Mouse (Mus musculus): Measurements from ENCODE around the gene Ddx6. TPM values are rescaled to one million over a fixed set of nuclear protein-coding genes. Genes with fewer than 3 reads are reported as not detected.

Ddx6 gene
- polyA plus RNA-seq, 1 experiment = 29.9 TPM

DNA sequence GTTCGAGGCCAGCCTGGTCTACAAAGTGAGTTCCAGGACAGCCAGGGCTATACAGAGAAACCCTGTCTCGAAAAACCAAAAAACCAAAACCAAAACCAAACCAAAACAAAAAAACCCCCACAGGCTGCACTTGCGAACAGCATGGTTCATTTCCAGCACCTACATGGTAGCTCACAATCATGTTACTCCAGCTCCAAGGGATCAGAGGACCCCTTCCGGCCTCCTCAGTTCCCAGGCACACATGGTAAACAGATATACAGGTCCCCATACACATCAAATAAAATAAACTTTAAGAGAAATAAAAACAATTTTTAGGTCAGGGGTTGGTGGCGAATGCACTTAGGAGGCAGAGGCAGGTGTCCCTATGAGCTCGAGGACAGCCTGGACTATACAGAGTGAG, 1.9 kb upstream of the Ddx6 start:
- Histone ChIP-seq H3K79me2 (ENCODE audit: control insufficient read depth, insufficient read depth) (peaks cover 54% of the 10 kb centered on the region), H3ac (ENCODE audit: control insufficient read depth, insufficient read length, low read depth) (no peak overlapping the region), H3K27me3 (ENCODE audit: control insufficient read depth, insufficient read depth, insufficient read length) (no peaks in the 10 kb centered on the region), H3K36me3 (ENCODE audit: control insufficient read depth, insufficient read depth) (peaks cover 9% of the 10 kb centered on the region), H3K79me3 (ENCODE audit: low read depth) (peaks cover 38% of the 10 kb centered on the region), H3K4me3 (ENCODE audit: insufficient read depth, poor library complexity, severe bottlenecking) (no peak overlapping the region)
- TF ChIP-seq CTCF (IDR thresholded peaks at IDR 0.05; ENCODE audit: control insufficient read depth, insufficient read depth, insufficient read length) = no peak
- no peak for TF ChIP-seq USF1 (IDR thresholded peaks at IDR 0.05; ENCODE audit: low read depth)
- no peak for TF ChIP-seq MYOG (IDR thresholded peaks at IDR 0.05; ENCODE audit: control insufficient read depth, extremely low read depth, insufficient read length)
- TF ChIP-seq MYOD1 (IDR thresholded peaks at IDR 0.05; ENCODE audit: control insufficient read depth, insufficient read length, low read depth) = no peak
- TF ChIP-seq MAX (IDR thresholded peaks at IDR 0.05) = no peak
- TF ChIP-seq CEBPB (IDR thresholded peaks at IDR 0.05; ENCODE audit: low read depth) = no peak
- TF ChIP-seq FOSL1 (IDR thresholded peaks at IDR 0.05; ENCODE audit: insufficient read depth, low read length, poor library complexity, severe bottlenecking) = no peak

DNA sequence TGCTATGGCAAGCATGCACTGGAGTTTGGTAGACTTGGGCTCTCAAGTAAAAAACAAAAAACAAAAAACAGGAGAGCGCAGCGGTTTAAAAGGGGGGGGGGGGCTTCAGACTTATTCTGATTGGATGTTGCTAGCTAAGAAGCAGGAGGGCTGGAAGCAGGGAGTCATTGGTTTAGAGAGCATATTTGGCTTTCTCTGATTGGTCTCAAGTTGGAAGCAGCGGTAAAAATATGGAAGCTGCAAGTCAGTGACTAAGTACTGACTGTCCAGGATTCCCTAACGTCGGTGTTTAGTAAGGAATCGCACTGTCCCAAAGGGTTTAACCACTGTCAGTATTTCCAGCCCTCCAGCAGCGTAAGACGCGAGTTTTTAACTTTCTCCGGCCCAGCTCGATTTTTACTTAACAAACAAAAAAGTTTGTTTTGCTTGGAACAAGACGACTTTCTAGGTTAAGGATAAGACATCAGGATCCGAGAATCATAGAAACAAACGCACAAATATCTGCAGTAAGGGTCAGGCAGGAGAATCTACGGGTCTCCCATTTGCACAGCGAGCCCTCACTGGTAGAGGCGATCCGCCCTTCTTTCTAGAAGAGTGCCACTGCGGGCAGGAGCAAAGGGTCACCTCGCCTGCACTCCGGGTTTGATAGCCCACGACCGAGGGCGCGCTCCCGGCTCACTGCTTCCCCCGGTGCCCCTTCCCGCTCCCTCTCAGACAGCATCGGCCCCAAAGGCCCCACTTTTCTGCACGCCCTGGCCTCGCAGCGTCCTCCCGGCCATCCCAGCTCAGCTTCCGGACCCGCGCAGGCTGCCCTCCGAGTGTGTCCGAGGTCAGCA, 1.0 kb upstream of the Ddx6 start:
- H3K27me3 ChIP-seq (ENCODE audit: control insufficient read depth, insufficient read depth, insufficient read length) = no peaks in the 10 kb centered on the region

DNA sequence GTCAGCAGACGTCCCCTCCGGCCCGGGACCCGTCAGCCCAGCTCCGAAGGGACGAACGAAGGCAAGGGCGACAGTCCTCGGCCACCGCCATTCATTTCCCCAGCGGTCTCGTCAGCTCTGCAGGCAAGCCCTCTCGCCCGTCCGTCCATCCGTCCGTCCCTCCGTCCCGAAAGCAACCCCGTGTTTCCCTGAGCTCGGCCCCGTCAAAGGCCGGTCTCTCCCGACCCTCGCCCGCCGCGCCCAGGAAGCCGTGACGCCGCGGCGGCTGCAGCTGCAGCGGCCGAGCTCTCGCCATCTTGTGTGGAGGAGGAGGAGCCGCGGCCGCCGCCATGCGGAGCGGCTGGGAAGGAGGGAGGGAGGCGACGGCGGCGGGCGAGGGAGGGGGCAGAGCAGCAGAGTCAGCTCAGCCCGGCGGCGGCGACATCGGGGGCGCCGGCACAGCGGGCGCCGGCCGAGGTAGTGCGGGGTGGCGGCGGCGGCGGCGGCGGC, 358 bp upstream of the Ddx6 start:
- Histone ChIP-seq H3K79me2 (ENCODE audit: control insufficient read depth, insufficient read depth) (peaks cover 69% of the 10 kb centered on the region), H3K27me3 (ENCODE audit: control insufficient read depth, insufficient read depth, insufficient read length) (no peaks in the 10 kb centered on the region), H3K36me3 (ENCODE audit: control insufficient read depth, insufficient read depth) (peaks cover 25% of the 10 kb centered on the region), H3K4me3 (ENCODE audit: insufficient read depth, poor library complexity, severe bottlenecking) (peak overlapping the region; percentile 83), H3K79me3 (ENCODE audit: low read depth) (peaks cover 54% of the 10 kb centered on the region), H3ac (ENCODE audit: control insufficient read depth, insufficient read length, low read depth) (peak overlapping the region; percentile 72)
- TF ChIP-seq MYOG (IDR thresholded peaks at IDR 0.05; ENCODE audit: control insufficient read depth, extremely low read depth, insufficient read length) (no peak), CEBPB (IDR thresholded peaks at IDR 0.05; ENCODE audit: low read depth) (no peak), USF1 (IDR thresholded peaks at IDR 0.05; ENCODE audit: low read depth) (no peak), MYOD1 (IDR thresholded peaks at IDR 0.05; ENCODE audit: control insufficient read depth, insufficient read length, low read depth) (no peak), MAX (IDR thresholded peaks at IDR 0.05) (no peak), CTCF (IDR thresholded peaks at IDR 0.05; ENCODE audit: control insufficient read depth, insufficient read depth, insufficient read length) (no peak), FOSL1 (IDR thresholded peaks at IDR 0.05; ENCODE audit: insufficient read depth, low read length, poor library complexity, severe bottlenecking) (no peak)

More for the DNA sequence above, 1.0 kb upstream of the Ddx6 start:
- Histone ChIP-seq H3K4me3 (ENCODE audit: insufficient read depth, poor library complexity, severe bottlenecking) (peak overlapping the region; percentile 83), H3K79me3 (ENCODE audit: low read depth) (peaks cover 47% of the 10 kb centered on the region), H3ac (ENCODE audit: control insufficient read depth, insufficient read length, low read depth) (peak overlapping the region; percentile 72), H3K79me2 (ENCODE audit: control insufficient read depth, insufficient read depth) (peaks cover 63% of the 10 kb centered on the region), H3K36me3 (ENCODE audit: control insufficient read depth, insufficient read depth) (peaks cover 18% of the 10 kb centered on the region)
- TF ChIP-seq FOSL1 (IDR thresholded peaks at IDR 0.05; ENCODE audit: insufficient read depth, low read length, poor library complexity, severe bottlenecking) (no peak), MAX (IDR thresholded peaks at IDR 0.05) (no peak), MYOD1 (IDR thresholded peaks at IDR 0.05; ENCODE audit: control insufficient read depth, insufficient read length, low read depth) (no peak), CTCF (IDR thresholded peaks at IDR 0.05; ENCODE audit: control insufficient read depth, insufficient read depth, insufficient read length) (no peak), USF1 (IDR thresholded peaks at IDR 0.05; ENCODE audit: low read depth) (no peak), MYOG (IDR thresholded peaks at IDR 0.05; ENCODE audit: control insufficient read depth, extremely low read depth, insufficient read length) (no peak), CEBPB (IDR thresholded peaks at IDR 0.05; ENCODE audit: low read depth) (no peak)

DNA sequence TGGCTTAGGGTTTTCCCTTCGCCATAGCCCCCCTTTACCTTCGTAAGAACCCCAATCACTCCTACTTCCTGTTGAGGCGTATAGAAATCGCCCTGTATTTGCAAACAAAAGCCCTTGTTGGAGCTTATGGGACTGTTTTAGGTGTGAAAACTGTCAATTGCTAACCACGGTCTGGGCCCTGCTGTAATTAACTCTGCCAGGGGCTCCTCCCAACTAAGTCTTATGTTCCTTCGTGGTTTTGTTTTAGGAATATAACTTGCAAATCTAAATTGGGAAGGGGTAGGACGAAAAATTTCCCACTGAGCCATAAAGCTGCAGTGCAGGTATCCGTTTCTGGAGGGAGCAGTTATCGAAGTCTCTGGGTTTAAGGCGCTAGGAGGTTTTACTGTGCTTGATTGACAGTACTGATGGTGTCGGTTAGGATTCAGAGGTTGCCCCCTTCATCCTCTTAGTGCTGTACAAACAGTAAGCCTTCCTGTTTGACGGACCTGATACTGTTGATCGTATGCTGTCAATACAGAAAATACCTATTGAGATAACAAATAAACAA, 999 bp downstream of the Ddx6 start:
- TF ChIP-seq MYOG (IDR thresholded peaks at IDR 0.05; ENCODE audit: control insufficient read depth, extremely low read depth, insufficient read length) (no peak), USF1 (IDR thresholded peaks at IDR 0.05; ENCODE audit: low read depth) (no peak), MAX (IDR thresholded peaks at IDR 0.05) (no peak), MYOD1 (IDR thresholded peaks at IDR 0.05; ENCODE audit: control insufficient read depth, insufficient read length, low read depth) (no peak), CTCF (IDR thresholded peaks at IDR 0.05; ENCODE audit: control insufficient read depth, insufficient read depth, insufficient read length) (no peak), FOSL1 (IDR thresholded peaks at IDR 0.05; ENCODE audit: insufficient read depth, low read length, poor library complexity, severe bottlenecking) (no peak), CEBPB (IDR thresholded peaks at IDR 0.05; ENCODE audit: low read depth) (no peak)
- Histone ChIP-seq H3K36me3 (ENCODE audit: control insufficient read depth, insufficient read depth) (peaks cover 38% of the 10 kb centered on the region), H3K27me3 (ENCODE audit: control insufficient read depth, insufficient read depth, insufficient read length) (no peaks in the 10 kb centered on the region), H3K79me3 (ENCODE audit: low read depth) (peaks cover 67% of the 10 kb centered on the region), H3K79me2 (ENCODE audit: control insufficient read depth, insufficient read depth) (peaks cover 83% of the 10 kb centered on the region), H3K4me3 (ENCODE audit: insufficient read depth, poor library complexity, severe bottlenecking) (peak overlapping the region; percentile 83), H3ac (ENCODE audit: control insufficient read depth, insufficient read length, low read depth) (peak overlapping the region; percentile 89)

DNA sequence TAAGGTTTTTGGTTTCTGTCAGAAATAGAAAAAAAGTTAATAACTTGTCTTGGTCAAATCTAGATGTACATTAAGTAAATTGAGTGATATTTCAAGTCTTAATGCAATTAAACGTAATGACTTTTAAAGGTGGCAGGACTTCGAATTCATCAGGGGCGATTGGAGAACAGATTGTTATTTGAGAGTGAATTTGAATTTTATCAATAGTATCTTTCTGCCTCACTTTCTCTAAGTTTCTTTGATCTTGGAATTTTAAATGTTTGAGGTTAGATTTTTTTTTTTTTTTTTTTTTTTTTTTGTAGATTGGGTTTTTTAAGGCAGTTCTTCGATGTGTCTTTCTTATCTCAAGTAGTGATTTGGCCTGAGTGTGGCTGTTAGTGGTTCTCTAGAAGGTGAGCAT, 2.0 kb downstream of the Ddx6 start:
- Histone ChIP-seq H3K79me3 (ENCODE audit: low read depth) (peaks cover 75% of the 10 kb centered on the region), H3K36me3 (ENCODE audit: control insufficient read depth, insufficient read depth) (peaks cover 44% of the 10 kb centered on the region), H3ac (ENCODE audit: control insufficient read depth, insufficient read length, low read depth) (no peak overlapping the region), H3K4me3 (ENCODE audit: insufficient read depth, poor library complexity, severe bottlenecking) (no peak overlapping the region), H3K27me3 (ENCODE audit: control insufficient read depth, insufficient read depth, insufficient read length) (no peaks in the 10 kb centered on the region), H3K79me2 (ENCODE audit: control insufficient read depth, insufficient read depth) (peaks cover 93% of the 10 kb centered on the region)
- no peak for TF ChIP-seq FOSL1 (IDR thresholded peaks at IDR 0.05; ENCODE audit: insufficient read depth, low read length, poor library complexity, severe bottlenecking)
- no peak for TF ChIP-seq CEBPB (IDR thresholded peaks at IDR 0.05; ENCODE audit: low read depth)
- no peak for TF ChIP-seq MYOG (IDR thresholded peaks at IDR 0.05; ENCODE audit: control insufficient read depth, extremely low read depth, insufficient read length)

Measured in C2C12 (cell line).